Mouse (Mus musculus) intestine, embryonic 15.5 days (tissue): ENCODE data around the gene Olfr66. TPM values are rescaled to one million over a fixed set of nuclear protein-coding genes. Genes with fewer than 3 reads are reported as not detected.
A peak's percentile ranks its signal among the peaks of the same experiment; 100 is the strongest.

ENCODE experiments used
- ATAC-seq: fragments of 200-750 bp; cut with Nextera tagmentation; 2 replicates; pipeline ENCODE4 v1.8.0; 2017; ENCODE audit warnings: moderate TSS enrichment, moderate library complexity
- H3K27ac ChIP-seq: fragments of 300-500 bp; sonication (generic); 2 replicates; pipeline ENCODE4 v1.5.1; 2015; ENCODE audit warnings: mild to moderate bottlenecking, inconsistent platforms
- H3K27me3 ChIP-seq: fragments of 300-500 bp; sonication (generic); replicated peaks from 2 replicates; pipeline ENCODE4 v1.6.1; 2015; ENCODE audit warnings: inconsistent platforms
- H3K36me3 ChIP-seq: fragments of 300-500 bp; sonication (generic); 2 replicates; pipeline ENCODE4 v1.6.1; 2015; ENCODE audit warnings: inconsistent platforms
- H3K4me1 ChIP-seq: fragments of 300-500 bp; sonication (generic); replicated peaks from 2 replicates; pipeline ENCODE4 v1.6.1; 2015; ENCODE audit warnings: inconsistent platforms
- H3K4me2 ChIP-seq: fragments of 300-500 bp; sonication (generic); replicated peaks from 2 replicates; pipeline ENCODE4 v1.6.1; 2015; ENCODE audit warnings: mild to moderate bottlenecking, inconsistent platforms
- H3K4me3 ChIP-seq: fragments of 300-500 bp; sonication (generic); replicated peaks from 2 replicates; pipeline ENCODE4 v1.5.1; 2015; ENCODE audit warnings: inconsistent platforms
- H3K9ac ChIP-seq: fragments of 300-500 bp; sonication (generic); 2 replicates; pipeline ENCODE4 v1.6.1; 2015; ENCODE audit warnings: inconsistent platforms
- H3K9me3 ChIP-seq: fragments of 300-500 bp; sonication (generic); 2 replicates; pipeline ENCODE4 v1.6.1; 2016; ENCODE audit warnings: inconsistent platforms
- WGBS: fragments of 180-500 bp; shearing (Covaris S2); methylation state at CpG from one replicate; pipeline ENCODE4 v1.1.7; 2015; 5-methylcytosine and 5-hydroxymethylcytosine counted together
- polyA plus RNA-seq: library from polyadenylated mRNA; unstranded; fragments of >200 nt; fragmentation: Nextera tagmentation; extraction: Ambion mirVana; gene quantifications from 2 replicates; pipeline ENCODE4 v1.2.1, GENCODE M21; 2015

Olfr66 gene
- not detected in 2 replicates for polyA plus RNA-seq

GRCm38 (mm10) chr7:103886152-103886551, at the start of gene Olfr66:
TSS of gene Olfr66 (minus strand) at chr7:103886252.
- H3K9ac ChIP-seq, result no peak within 1 kb of the TSS
- ATAC-seq, result no peak
- no peak within 1 kb of the TSS for H3K27ac ChIP-seq
- no peak within 1 kb of the TSS for H3K4me2 ChIP-seq
- H3K9me3 ChIP-seq, result no peaks in the 10 kb centered on the region
- H3K36me3 ChIP-seq, result no peaks in the 10 kb centered on the region
- H3K27me3 ChIP-seq, result no peaks in the 10 kb centered on the region
- no peaks in the 10 kb centered on the region for H3K4me1 ChIP-seq
- H3K4me3 ChIP-seq, result no peak within 1 kb of the TSS

- Histone ChIP-seq H3K9me3 (no peaks in the 10 kb centered on the region), H3K27me3 (no peaks in the 10 kb centered on the region), H3K4me1 (no peaks in the 10 kb centered on the region), H3K36me3 (no peaks in the 10 kb centered on the region), H3K4me3 (no peak within 1 kb of the TSS), H3K27ac (no peak within 1 kb of the TSS), H3K4me2 (no peak within 1 kb of the TSS), H3K9ac (no peak within 1 kb of the TSS)
- ATAC-seq, result no peak
- 73% methylated on average over 2 of the region's 2 CpGs for WGBS
Observed at GRCm38 (mm10) chr7:103934264-103934663, 48.2 kb upstream of the Olfr66 start, which contains the start of gene Olfr632. TSS of gene Olfr632 (plus strand) at chr7:103934347.

GRCm38 (mm10) chr7:103928525-103928924, 42.5 kb upstream of the Olfr66 start, which contains the start of gene Olfr631:
TSS of gene Olfr631 (plus strand) at chr7:103928825.
- no peak within 1 kb of the TSS for H3K27ac ChIP-seq
- H3K4me1 ChIP-seq, result no peaks in the 10 kb centered on the region
- H3K9ac ChIP-seq, result no peak within 1 kb of the TSS
- no peaks in the 10 kb centered on the region for H3K36me3 ChIP-seq
- H3K9me3 ChIP-seq, result no peaks in the 10 kb centered on the region
- no peak within 1 kb of the TSS for H3K4me3 ChIP-seq
- ATAC-seq, result no peak
- no peak within 1 kb of the TSS for H3K4me2 ChIP-seq
- H3K27me3 ChIP-seq, result no peaks in the 10 kb centered on the region

DNA sequence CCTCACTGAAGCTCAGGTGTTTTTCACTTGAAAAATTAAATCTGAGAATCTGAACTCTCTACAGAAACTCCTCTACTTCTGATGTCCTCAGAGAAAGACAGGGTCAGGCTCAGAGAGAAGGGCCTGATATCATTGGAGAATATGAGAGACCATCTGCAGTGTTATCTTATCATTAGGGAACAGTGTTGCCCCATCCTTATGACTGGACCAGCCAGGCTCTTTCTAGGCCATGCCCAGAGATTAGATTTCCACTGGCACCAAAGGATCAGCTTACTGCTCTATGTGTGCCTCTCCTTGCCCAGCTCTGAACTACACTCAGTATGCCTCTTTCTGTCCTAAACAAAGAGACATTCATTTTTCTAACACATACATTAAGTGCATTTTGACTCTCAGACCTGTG, 29.3 kb upstream of the Olfr66 start:
- Histone ChIP-seq H3K9me3 (no peaks in the 10 kb centered on the region), H3K36me3 (no peaks in the 10 kb centered on the region), H3K27ac (no peak overlapping the region), H3K4me3 (no peak overlapping the region), H3K27me3 (no peaks in the 10 kb centered on the region), H3K9ac (no peak overlapping the region), H3K4me1 (no peaks in the 10 kb centered on the region), H3K4me2 (no peak overlapping the region)
- ATAC-seq, result peak; percentile 55; the same call in 1 of the 2 replicates

DNA sequence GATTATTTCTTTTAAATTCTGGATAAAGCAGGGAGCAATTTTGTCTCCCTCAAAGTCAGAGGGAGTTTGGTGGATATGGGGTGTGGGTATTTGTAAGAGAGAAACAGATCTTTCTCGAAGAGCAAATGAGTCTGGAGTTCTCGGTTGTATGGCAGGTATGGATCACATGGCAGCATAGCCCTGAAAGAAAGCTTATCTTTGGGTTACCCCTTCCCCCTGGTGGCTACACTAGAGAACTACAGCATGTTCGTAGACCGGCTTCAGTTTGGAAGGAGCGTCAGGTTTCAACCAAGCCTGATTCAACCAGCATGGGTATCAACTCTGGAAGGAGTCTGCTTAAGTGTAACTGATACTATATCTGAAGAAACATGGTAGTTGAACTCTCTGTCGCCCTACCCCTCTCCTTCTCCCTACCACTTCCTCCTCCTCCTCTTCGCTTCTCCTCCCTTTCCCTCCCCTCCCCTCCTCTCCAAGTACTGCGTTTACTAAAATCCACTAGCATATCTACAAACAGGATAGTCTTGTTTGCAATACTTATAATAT, 27.0 kb upstream of the Olfr66 start:
- H3K27me3 ChIP-seq, result no peaks in the 10 kb centered on the region
- H3K9me3 ChIP-seq, result no peaks in the 10 kb centered on the region
- H3K4me1 ChIP-seq, result no peaks in the 10 kb centered on the region
- no peak overlapping the region for H3K4me3 ChIP-seq
- no peak overlapping the region for H3K9ac ChIP-seq
- no peaks in the 10 kb centered on the region for H3K36me3 ChIP-seq
- no peak overlapping the region for H3K27ac ChIP-seq
- no peak for ATAC-seq
- no peak overlapping the region for H3K4me2 ChIP-seq
- WGBS, result 52% methylated on average over 8 of the region's 8 CpGs

- peak; percentile 96 for ATAC-seq
- no peak overlapping the region for H3K4me2 ChIP-seq
- no peaks in the 10 kb centered on the region for H3K4me1 ChIP-seq
- WGBS, result 22% methylated on average over 3 of the region's 3 CpGs
- H3K27ac ChIP-seq, result no peak overlapping the region
- H3K9ac ChIP-seq, result no peak overlapping the region
- H3K36me3 ChIP-seq, result no peaks in the 10 kb centered on the region
- H3K4me3 ChIP-seq, result no peak overlapping the region
- H3K27me3 ChIP-seq, result no peaks in the 10 kb centered on the region
- H3K9me3 ChIP-seq, result no peaks in the 10 kb centered on the region
Observed at GRCm38 (mm10) chr7:103910047-103910446, 24.0 kb upstream of the Olfr66 start.

DNA sequence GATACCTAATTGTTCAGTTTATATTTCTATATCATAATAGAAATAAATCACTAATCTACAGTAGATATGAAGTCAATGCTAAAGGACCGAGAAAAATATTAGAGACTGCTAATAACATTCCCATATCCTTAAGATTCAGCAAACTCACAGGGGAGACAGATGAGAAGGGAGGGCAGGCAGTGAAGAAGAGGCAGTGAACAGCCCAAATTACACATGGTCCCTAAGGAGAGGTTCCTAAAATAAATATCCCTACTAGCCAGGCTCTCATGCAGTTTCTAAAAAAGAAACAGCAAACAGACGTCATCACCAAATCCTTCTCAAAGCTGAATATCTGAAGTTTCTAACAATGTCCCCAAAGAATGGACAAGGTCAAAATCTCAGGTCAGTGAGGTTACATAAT, 17.1 kb upstream of the Olfr66 start, which contains the start of gene Olfr65:
TSS of gene Olfr65 (plus strand) at position 301 of the 400 bp plus-strand sequence.
- H3K4me2 ChIP-seq, result no peak within 1 kb of the TSS
- no peaks in the 10 kb centered on the region for H3K27me3 ChIP-seq
- whole genome bisulfite sequencing, result 76% methylated on average over 2 of the region's 2 CpGs
- H3K9me3 ChIP-seq, result no peaks in the 10 kb centered on the region
- no peaks in the 10 kb centered on the region for H3K36me3 ChIP-seq
- no peaks in the 10 kb centered on the region for H3K4me1 ChIP-seq
- no peak within 1 kb of the TSS for H3K9ac ChIP-seq
- ATAC-seq, result no peak
- H3K4me3 ChIP-seq, result no peak within 1 kb of the TSS
- H3K27ac ChIP-seq, result no peak within 1 kb of the TSS

GRCm38 (mm10) chr7:103894385-103894784, 8.3 kb upstream of the Olfr66 start, which contains the start of gene Olfr64:
TSS of gene Olfr64 (minus strand) at chr7:103894485.
- no peaks in the 10 kb centered on the region for H3K36me3 ChIP-seq
- no peaks in the 10 kb centered on the region for H3K27me3 ChIP-seq
- 73% methylated on average over 1 of the region's 1 CpGs for WGBS
- no peak within 1 kb of the TSS for H3K4me2 ChIP-seq
- H3K9ac ChIP-seq, result no peak within 1 kb of the TSS
- ATAC-seq, result no peak
- no peaks in the 10 kb centered on the region for H3K4me1 ChIP-seq
- H3K4me3 ChIP-seq, result no peak within 1 kb of the TSS
- H3K27ac ChIP-seq, result no peak within 1 kb of the TSS
- no peaks in the 10 kb centered on the region for H3K9me3 ChIP-seq

- WGBS, result 83% methylated on average over 2 of the region's 2 CpGs
- Histone ChIP-seq H3K27me3 (no peaks in the 10 kb centered on the region), H3K9ac (no peak overlapping the region), H3K4me2 (no peak overlapping the region), H3K27ac (no peak overlapping the region), H3K9me3 (no peaks in the 10 kb centered on the region), H3K36me3 (no peaks in the 10 kb centered on the region), H3K4me3 (no peak overlapping the region), H3K4me1 (no peaks in the 10 kb centered on the region)
- no peak for ATAC-seq
Observed at GRCm38 (mm10) chr7:103877093-103877492, 9.0 kb downstream of the Olfr66 start.

DNA sequence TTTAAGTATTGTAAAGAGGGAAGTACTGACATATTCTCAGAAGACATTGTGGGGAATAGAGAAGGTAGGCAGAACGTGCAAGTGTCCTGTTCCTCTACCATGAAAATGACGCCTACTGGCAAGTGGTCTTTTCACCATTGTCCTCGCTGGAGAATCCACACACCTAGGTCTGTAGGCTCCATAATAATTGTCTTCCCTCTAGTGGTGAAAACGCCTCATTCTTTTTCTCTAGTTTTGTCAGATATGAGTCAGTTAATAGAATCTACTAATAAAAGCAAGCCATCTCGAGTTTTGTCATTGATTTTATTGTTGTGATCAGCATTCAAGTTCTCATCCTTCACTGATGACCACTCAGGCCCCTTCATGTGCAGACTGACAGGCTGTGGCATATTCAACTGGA, 11.6 kb downstream of the Olfr66 start:
- H3K4me2 ChIP-seq, result no peak overlapping the region
- ATAC-seq, result no peak
- 35% methylated on average over 5 of the region's 5 CpGs for WGBS

GRCm38 (mm10) chr7:103873064-103873463, 13.0 kb downstream of the Olfr66 start:
- Histone ChIP-seq H3K36me3 (no peaks in the 10 kb centered on the region), H3K4me3 (no peak overlapping the region), H3K27ac (no peak overlapping the region), H3K4me2 (no peak overlapping the region), H3K9me3 (no peaks in the 10 kb centered on the region), H3K4me1 (no peaks in the 10 kb centered on the region), H3K9ac (no peak overlapping the region), H3K27me3 (no peaks in the 10 kb centered on the region)
- WGBS, result 7% methylated on average over 1 of the region's 1 CpGs
- no peak for ATAC-seq

More for the DNA sequence above, 11.6 kb downstream of the Olfr66 start:
- no peaks in the 10 kb centered on the region for H3K27me3 ChIP-seq
- H3K9me3 ChIP-seq, result no peaks in the 10 kb centered on the region
- H3K4me1 ChIP-seq, result no peaks in the 10 kb centered on the region
- H3K4me3 ChIP-seq, result no peak overlapping the region
- H3K27ac ChIP-seq, result no peak overlapping the region
- no peaks in the 10 kb centered on the region for H3K36me3 ChIP-seq
- no peak overlapping the region for H3K9ac ChIP-seq

DNA sequence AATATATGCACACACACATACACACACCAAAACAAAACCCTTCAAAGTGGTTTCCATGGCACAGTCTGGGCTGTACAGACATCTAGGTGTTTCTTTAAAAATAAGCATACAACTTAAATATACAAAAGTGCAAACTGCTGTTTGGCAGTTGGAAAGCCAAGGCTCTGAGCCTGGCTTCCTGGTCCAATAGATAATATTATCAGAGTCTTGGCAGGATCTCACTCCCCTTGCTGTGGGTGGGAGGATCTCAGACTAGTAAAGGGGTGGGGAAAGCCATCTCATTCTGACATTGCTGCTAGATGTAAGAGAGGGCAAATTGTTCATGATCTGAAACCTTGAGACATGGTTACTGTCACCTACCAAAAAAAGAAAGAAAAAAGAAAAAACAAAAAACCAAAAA, 15.4 kb downstream of the Olfr66 start:
- no peaks in the 10 kb centered on the region for H3K27me3 ChIP-seq
- no peaks in the 10 kb centered on the region for H3K9me3 ChIP-seq
- no peak overlapping the region for H3K4me3 ChIP-seq
- no peaks in the 10 kb centered on the region for H3K36me3 ChIP-seq
- no peak overlapping the region for H3K9ac ChIP-seq
- ATAC-seq, result peak; percentile 66; the same call in 1 of the 2 replicates
- H3K4me2 ChIP-seq, result no peak overlapping the region
- H3K27ac ChIP-seq, result no peak overlapping the region
- H3K4me1 ChIP-seq, result no peaks in the 10 kb centered on the region

GRCm38 (mm10) chr7:103865716-103866115, 20.3 kb downstream of the Olfr66 start:
- peak; percentile 90 for ATAC-seq
- Histone ChIP-seq H3K4me1 (no peaks in the 10 kb centered on the region), H3K4me2 (no peak overlapping the region), H3K4me3 (no peak overlapping the region), H3K9me3 (no peaks in the 10 kb centered on the region), H3K27ac (no peak overlapping the region), H3K27me3 (no peaks in the 10 kb centered on the region), H3K36me3 (no peaks in the 10 kb centered on the region), H3K9ac (no peak overlapping the region)
